Mouse (Mus musculus): ENCODE measurements around the gene Gm37419.

DNA sequence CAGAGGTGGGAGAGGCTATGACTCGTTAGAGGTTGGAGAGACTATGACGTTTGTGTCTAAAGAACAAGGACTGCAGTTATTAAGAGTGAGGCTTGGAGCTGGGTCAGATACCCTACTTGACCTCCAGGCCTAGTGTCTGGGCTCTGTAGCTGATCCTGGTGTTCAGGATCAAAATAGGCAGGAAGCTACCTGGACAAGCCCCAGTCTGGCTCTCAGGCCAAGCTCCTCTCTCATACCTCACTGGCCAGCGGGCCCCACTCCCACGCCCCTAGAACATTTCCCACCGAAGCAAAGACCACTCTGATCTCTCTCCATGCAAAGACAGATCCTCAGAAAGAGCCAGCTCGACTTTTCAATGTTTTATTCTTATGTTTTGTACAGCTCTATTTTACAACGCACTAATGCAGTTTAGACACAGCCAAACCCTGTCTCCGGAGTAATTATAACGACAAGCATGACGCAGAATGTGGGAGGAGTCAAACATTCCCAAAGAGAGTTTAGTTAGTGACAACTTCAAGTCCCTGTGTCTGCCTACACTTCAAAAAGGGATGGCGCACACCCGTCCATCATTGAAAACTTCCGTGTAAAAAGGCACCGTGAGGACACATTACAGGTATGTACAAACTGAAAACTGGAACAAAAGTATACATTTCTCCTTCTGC is 23.4 kb upstream of the Gm37419 start:
- TF ChIP-seq CTCF (IDR thresholded peaks at IDR 0.05; ENCODE audit: low read depth) (no peak), EP300 (optimal IDR thresholded peaks at IDR 0.05) (no peak)
